Mouse (Mus musculus): ENCODE results near the gene Magi2.

DNA sequence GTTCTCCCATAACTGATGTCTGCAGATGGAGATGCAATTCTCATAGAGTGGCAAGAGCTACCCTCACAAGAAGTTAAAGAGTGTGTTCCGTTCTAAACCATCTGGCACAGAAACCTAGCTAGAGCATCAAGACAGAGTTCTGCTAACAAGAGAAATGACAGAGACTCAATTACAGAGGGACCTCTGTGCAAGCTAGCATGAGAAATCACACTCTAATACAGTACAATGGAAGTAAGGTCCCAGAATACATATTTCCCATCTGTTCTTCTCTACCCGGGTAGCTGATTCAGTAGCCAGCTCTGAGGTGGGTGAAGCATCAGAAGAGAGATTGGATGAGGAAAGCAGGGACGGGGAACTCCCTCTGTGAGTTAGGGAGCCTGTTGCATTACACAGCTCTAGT is 1351.8 kb downstream of the Magi2 start:
- no peak for TF ChIP-seq USF1 (IDR thresholded peaks at IDR 0.05; ENCODE audit: low read depth)
- no peak for TF ChIP-seq CTCF (IDR thresholded peaks at IDR 0.05; ENCODE audit: control insufficient read depth, insufficient read depth, insufficient read length)
- TF ChIP-seq MAX (IDR thresholded peaks at IDR 0.05): no peak
- TF ChIP-seq CEBPB (IDR thresholded peaks at IDR 0.05; ENCODE audit: low read depth): no peak
- TF ChIP-seq MYOG (IDR thresholded peaks at IDR 0.05; ENCODE audit: control insufficient read depth, extremely low read depth, insufficient read length): no peak

Measured in C2C12 (cell line).